Mouse (Mus musculus) gastrocnemius, adult 18-20 months (tissue): ENCODE measurements around the gene Gm13090. TPM values are rescaled to one million over a fixed set of nuclear protein-coding genes. Genes with fewer than 3 reads are reported as not detected.

Experiments
- DNase-seq: peaks from one replicate; pipeline ENCODE4 v3.0.0; 2021; ENCODE audit warnings: low spot score
- total RNA-seq, 2 experiments: library from RNA; stranded (reverse); gene quantifications; 2 replicates each; pipeline ENCODE4 v1.2.3; 2021

The Gm13090 gene
- total RNA-seq, 2 experiments from 2014 or later = not detected

DNA sequence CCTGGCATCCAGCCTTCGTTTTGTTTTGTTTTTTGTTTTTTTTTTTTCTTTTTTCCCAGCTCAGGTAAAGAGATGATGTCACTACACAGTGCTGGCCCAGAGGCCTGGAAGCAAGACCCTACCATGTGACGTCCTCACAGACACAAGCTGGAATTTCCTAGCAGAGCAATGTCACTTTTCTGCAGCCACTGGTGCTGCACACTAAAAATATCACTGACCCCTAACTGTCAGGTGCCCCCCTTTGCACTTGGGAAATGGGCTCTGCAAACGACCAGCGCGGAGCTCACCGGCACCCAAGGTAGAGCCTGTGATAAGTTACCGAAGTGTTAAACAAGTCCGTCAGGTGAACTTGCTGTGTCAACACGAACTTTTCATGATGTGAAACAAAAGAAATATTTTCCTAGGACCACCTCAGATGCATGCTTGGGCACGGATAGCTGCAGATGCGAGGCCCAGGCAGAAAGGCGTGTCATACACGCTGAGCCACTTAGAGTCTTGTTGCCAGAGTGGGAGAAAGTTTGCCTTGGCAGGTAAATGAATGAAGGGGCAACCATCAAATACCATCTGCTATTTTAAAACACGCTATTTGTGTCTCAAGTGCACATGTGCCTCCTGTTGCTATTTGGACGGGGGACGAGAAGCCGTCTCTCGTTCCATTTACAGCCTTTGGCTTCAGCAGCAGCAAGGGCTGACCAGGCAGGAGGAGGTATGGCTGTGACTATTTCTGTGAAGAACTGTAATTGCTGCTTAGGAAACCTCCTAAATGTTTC lies 7.1 kb downstream of the Gm13090 start:
- DNase-seq = peak; percentile 66

- peak; percentile 56 for DNase-seq
These were observed 7.7 kb downstream of the Gm13090 start for GRCm38 (mm10) chr4:151097104-151097438.

DNA sequence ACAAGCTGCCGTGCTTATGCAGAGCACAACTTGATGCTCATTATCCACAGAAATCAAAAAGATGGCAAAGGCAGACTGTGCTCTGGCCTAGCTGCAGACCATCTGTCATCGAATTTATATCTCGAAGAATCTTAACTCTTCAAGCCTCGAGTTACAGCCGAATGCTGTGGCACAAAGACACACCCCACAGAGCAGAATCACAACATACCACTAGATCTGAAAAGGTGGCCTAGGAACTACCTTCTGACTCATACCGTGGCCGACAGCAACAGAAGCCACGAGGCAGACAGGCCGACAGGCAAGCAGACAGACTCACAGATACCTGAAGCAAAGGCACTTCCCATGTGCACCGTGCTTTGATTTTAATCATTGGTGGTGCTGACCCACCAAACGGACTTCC lies 14.3 kb downstream of the Gm13090 start:
- DNase-seq = no peak

- no peak for DNase-seq
These were observed 14.8 kb downstream of the Gm13090 start for GRCm38 (mm10) chr4:151104147-151104546.

- DNase-seq = no peak
These were observed 16.5 kb downstream of the Gm13090 start for GRCm38 (mm10) chr4:151105886-151106285.

DNA sequence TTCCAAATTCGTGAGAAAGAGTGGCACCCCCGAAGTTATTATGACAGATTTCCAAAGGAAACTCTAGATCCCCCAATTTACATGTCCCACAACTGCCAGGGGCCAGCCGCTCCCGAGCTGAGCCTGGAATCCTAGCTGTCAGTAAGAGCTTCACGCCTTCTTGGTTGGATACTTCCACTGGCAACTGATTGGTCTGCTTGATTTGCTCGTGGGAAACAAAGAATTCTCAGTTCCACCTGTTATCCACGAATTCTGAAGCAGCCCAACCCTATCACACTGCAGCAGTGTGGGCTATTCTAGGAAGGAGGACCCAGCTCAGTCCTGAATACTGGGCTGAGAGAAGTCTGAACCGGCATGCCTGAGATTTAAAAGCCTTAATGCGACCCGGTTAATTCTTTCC lies 17.1 kb downstream of the Gm13090 start:
- DNase-seq = no peak

GRCm38 (mm10) chr4:151107131-151108001 lies 18.0 kb downstream of the Gm13090 start:
- no peak for DNase-seq

DNA sequence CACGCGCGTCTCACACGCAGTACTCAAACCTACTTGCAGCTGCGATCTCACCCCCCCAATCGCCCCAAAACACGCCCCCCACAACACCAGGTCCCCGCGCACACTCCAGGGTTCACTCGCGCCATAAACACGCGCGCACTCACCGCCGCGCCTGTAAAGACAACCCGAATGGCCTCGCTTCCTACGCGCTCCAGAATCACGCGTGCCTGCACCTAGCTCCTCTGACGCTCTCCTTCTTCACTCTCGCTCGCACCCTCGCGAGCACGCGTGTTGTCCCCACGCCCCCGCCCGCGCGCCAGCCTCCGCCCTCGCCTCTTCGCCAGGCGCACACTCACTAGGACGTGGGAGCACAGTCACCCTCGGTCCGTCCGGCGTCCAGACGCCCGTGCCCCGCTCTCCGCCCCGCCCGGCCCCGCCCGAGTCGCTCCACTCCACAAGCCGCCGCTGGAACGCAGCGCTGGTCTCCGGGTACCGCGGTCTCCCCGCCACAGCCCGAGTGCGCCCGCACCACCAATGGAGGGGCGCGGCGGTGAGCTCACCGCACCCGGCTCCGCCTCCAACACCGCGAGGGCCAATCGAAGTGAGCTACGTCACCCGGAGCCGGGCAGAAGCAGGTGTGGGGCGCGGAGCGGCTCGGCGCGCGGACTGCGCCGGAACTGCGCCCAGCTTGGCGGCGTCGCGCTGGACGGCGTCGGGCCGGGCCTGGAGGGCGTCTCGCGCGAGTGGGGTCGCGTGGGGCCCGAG lies 18.8 kb downstream of the Gm13090 start:
- DNase-seq = peak; percentile 83

DNA sequence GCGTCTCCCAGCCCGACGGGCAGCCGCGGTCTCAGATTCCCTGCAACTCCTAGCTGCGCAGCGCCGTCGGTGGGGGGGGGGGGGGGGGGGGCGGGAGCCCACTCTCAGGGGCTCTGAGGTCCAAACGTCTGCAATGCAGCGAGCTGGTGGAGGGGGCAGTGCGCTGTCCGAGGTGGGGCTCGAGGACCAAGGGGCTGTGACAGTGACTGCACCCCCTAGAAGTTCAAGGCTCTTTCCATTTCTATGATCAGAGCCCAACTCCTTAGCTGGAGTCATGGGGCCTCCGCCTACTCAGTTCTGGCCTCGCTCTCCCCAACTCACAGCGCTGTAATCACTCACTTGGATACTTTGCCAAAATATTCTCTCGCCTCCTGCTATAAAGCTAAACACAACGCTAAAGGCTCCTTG lies 19.5 kb downstream of the Gm13090 start:
- DNase-seq = no peak

- no peak for DNase-seq
These were observed 21.9 kb downstream of the Gm13090 start for GRCm38 (mm10) chr4:151111226-151111625.

GRCm38 (mm10) chr4:151114574-151114973 lies 25.2 kb downstream of the Gm13090 start:
- no peak for DNase-seq

DNA sequence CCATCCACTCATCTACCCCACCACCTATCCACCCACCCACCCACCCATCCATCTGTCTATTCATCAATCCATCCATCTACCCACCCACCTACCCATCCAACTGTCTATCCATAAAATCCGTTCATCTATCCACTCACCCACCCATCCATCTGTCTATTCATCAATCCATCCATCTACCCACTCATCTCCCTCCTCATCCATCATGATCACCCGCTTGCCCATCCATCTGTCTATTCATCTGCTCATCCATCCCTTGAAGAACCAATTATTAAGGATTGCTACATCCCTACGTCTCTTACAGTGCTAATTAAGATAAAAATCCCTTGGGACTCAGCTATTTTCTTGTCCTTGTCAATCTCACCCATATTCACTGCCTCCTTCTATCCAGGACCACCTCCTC lies 29.5 kb downstream of the Gm13090 start:
- no peak for DNase-seq

DNA sequence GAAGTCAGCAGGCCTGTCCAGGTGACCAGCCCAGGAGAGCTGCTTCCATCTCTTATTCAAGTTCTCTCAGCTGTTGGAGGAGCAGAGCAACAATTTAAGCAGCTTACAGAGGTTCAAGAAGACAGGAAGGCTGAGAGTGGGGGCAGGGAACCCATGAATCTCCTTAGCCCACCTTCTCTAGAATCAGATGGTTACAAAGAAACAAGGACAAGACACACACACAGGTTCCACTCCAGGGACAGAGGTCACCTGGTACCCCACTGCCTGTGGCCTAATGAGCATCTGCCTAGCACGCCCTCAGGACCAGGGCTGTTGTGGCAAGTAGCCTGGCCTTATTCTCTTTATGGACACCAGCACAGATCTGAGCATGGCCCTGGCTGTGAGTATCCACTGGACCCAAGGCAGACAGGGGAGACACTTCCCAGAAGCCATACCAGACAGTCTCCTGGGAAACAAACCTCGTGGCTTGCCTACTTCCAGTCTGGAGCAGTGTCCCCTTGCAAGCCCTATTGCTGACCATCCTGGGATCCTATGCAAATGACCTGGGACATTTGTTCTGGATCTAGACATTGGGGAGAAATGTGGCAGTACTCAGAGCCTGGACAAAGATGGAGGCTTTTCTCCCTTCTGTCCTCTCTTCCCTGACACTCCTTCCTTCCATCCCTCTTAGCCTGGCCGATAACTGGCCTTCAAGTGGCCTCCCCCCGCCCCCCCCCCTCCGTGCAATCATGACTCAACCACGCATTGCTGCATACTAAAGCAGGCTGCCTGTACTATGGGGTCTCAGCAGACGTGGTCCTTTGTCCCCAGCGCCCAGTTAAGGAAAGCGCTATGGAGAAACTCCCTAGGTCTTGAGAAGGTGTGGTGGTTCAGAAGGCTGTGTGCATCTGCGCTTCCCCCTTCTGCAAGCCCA lies 38.5 kb downstream of the Gm13090 start:
- no peak for DNase-seq

DNA sequence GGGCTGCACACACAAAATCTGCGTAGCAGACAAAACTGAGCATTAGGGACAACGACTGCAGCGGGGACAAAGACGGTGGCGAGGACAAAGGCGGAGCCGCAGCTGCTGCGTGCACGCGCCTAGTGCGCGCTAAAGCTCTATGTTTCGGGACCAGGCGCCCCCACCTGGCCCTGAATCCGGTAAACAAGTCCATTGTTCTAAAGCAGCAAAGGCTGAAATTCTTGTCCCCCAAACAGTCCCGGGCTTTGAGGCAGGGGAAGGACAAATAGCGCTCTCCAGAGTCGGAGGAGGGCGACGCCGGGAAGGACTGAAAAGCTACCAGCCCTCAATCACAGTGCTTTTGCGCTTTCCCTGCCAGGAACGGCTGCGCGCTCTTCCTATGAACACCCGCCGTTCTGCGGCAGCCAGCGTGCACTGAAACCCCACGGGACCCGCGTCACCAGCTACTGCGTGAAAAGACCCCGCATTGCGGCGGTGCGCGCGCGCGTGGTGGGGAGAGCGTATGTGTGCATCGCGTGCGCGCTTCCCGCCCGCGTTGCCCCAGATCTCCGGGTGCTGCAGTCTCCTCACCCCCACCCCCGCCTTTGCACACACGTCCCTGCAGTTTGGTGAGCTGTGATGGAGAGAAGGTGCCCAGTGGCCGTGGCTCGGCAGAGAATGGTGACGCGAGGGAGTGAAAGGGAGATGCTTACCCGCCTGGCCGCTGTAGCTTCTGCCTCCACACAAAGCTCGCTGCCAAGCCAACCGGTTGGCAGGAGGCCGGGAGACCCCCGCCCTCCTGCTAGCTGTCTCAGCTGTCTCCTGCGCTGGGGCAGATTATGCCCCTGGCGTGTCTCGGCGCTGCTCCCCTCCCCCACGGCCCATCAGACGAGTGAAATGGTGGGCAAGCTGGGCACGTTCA lies 39.5 kb downstream of the Gm13090 start:
- no peak for DNase-seq

- peak; percentile 89 for DNase-seq
These were observed 40.6 kb downstream of the Gm13090 start for GRCm38 (mm10) chr4:151129725-151130557.

DNA sequence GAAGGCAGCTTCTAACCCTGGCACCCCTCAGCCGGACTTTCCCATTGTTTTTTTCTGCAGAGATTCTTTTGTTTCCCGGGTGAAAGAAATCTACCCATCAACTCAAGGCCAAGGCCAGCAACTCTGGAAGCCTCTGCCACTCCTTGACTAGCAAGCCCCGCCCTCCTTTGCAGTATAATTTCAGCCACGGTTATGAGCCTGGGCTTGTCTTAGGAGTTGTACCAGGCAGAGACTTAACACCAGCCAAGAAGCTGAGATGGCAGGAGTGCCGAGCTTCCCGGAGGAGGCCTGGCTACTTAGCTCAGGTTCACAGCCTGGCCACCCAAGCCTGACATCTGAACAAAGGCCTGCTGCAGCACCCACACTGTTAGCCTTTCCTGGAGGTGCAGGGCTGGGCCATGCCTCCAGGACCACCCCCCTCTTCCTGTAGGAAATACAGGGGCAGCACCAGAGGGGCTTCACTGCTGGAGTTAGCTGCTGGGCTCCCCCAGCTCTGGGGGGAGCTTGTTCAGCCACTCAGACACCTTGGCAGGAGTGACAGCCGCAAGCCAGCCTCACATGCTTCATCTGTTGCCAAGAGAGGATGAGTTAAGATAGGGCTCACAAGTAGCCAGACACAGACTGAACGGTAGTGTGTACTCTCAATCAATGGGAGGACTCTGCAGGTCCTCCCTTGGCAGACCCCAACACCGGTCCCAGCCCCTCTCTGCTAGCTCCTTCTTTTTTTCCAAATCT lies 41.6 kb downstream of the Gm13090 start:
- DNase-seq = peak; percentile 51

DNA sequence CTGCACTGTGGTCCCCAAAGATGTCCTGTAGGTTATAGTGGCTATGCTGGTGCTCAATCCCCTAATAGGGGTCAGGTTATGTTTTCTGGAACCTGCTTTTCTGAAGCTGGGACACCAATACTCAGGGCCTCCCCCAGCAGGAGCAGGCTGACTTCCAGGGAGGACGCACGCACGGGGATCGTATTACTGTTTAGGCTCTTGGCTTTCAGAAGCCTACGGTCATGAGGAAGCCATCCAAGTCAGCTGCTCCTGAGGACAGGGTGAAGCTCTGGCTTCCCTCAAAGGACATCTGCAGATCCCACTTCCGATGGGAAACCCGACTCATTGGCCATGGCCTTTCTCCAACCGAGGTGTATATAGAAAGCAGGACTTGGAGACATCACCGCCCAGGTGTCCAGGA lies 43.1 kb downstream of the Gm13090 start:
- peak; percentile 89 for DNase-seq

GRCm38 (mm10) chr4:151133760-151134159 lies 44.4 kb downstream of the Gm13090 start:
- no peak for DNase-seq
